7 mouse cellular contexts compared by ENCODE assay signal in genomic region chr7:67759629-67759995, GRCm38 (mm10). TPM values are rescaled to one million over a fixed set of nuclear protein-coding genes. Genes with fewer than 3 reads are reported as not detected.
DNase-seq lines count a peak whose midpoint lies in the region; ATAC-seq lines count a peak whose summit lies in the region.

TSS of gene Synm (minus strand) at chr7:67759742.

- peaks cover 47% of the 10 kb centered on the region for H3K27me3 ChIP-seq in midbrain, embryonic 12.5 days

- H3K27ac ChIP-seq in midbrain, embryonic 12.5 days (replicated peaks), result peak within 1 kb of the TSS; percentile 43; the same call in 1 of the 2 replicates

- peak within 1 kb of the TSS; percentile 61 for H3K4me3 ChIP-seq in midbrain, embryonic 12.5 days

- WGBS in midbrain, embryonic 12.5 days, result 1% methylated on average over 36 of the region's 37 CpGs

- H3K4me1 ChIP-seq in midbrain, embryonic 12.5 days, result peaks cover 18% of the 10 kb centered on the region

- peak within 1 kb of the TSS; percentile 100 for H3K4me2 ChIP-seq in midbrain, embryonic 12.5 days (replicated peaks)

- ATAC-seq in midbrain, embryonic 12.5 days (ENCODE audit: low FRiP score, low read depth), result peak; percentile 93

- H3K9me3 ChIP-seq in midbrain, embryonic 12.5 days, result no peaks in the 10 kb centered on the region

- H3K36me3 ChIP-seq in midbrain, embryonic 12.5 days, result no peaks in the 10 kb centered on the region

- intact Hi-C loops in left cerebral cortex, postnatal 4 days (cut with DNase I), result no loop called here

- peak; percentile 97 for DNase-seq in adrenal gland, adult 2 months
- DNase-seq in embryo, embryonic 11 days, result peak; percentile 92
- DNase-seq in gonadal fat pad, adult 2 months (ENCODE audit: low read depth), result no peak
- peak; percentile 85 for DNase-seq in kidney, adult 11 months
- peak; percentile 93 for DNase-seq in left cerebral cortex, postnatal 4 days
- peak; percentile 47 for DNase-seq in spleen, adult 12 weeks (ENCODE audit: low spot score)

- peak within 1 kb of the TSS; percentile 63 for H3K9ac ChIP-seq in midbrain, embryonic 12.5 days (replicated peaks)

RNA-seq across cellular contexts. Expression of gene Synm, which starts in this region (rescaled TPM):
- total RNA-seq in adrenal gland, adult 2 months (2021), result 10 to 100 TPM in 1 of 2 experiments, 1 to 10 TPM in 1; 8.2 to 17.8 TPM
- polyA plus RNA-seq in adrenal gland, adult 2 months (2012; rRNA removed), result 3.6 and 5.1 TPM in 2 replicates
- 14.7 and 14.8 TPM in 2 replicates for polyA plus RNA-seq in gonadal fat pad, adult 2 months (2012; rRNA removed)
- total RNA-seq in left cerebral cortex, postnatal 4 days (2021), result 10 to 100 TPM; 25.6 to 27.7 TPM
- 1.9 and 2.4 TPM in 2 replicates for polyA plus RNA-seq in midbrain, embryonic 12.5 days (2016; fragmentation: Nextera tagmentation; extraction: Ambion mirVana)
